Mouse (Mus musculus): ENCODE results near the gene Cfap99.

Gene Cfap99

GRCm38 (mm10) chr5:34288154-34288716 is at the start of gene Cfap99, which contains the start of gene Zfyve28:
Gene Cfap99 (plus strand): TSS chr5:34288600.
Gene Zfyve28 (minus strand): TSS chr5:34288449.
- peak; percentile 97 for DNase-seq

GRCm38 (mm10) chr5:34242224-34242963 is 46.0 kb upstream of the Cfap99 start:
- no peak for DNase-seq

DNA sequence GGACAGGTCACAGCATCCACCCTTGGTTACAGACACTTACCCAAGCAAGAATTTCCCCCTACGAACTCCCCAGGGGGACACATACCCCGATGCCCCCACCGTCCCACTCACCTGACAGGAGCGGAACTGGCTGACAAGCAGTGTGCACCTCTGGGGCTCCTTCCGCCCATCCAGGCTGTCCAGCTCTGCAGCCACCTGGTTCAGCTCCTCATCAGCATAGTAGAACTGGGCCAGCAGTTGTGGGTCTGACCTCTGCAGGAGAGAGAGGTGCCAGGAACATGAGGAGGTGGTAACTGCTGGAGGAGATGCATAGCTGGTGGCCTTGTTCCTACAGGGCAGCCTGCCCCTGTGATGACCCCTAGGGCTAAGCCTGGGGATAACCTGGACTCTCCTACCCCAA is 45.3 kb upstream of the Cfap99 start:
- no peak for DNase-seq

GRCm38 (mm10) chr5:34246443-34246842 is 42.0 kb upstream of the Cfap99 start:
- no peak for DNase-seq

DNA sequence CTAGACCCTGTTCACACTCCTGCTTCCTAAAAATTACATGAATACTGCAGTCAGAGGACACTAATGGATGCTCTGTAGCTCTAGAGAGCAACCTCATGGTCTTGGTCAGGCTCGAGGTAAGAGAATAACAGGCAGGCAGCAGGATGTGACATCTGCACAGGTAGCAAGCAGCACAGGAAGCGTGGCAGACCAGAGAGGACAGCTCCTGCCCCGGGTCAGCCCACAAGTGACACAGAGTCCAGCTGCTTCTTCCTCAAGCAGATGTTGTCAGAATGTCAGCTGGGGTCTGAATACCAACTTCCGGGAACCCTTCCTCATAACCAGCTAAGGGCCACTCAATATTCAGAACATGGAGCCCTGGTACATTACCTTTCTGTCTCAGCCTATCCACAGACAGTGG is 39.3 kb upstream of the Cfap99 start:
- DNase-seq = no peak

GRCm38 (mm10) chr5:34250090-34250489 is 38.3 kb upstream of the Cfap99 start:
- DNase-seq = no peak

GRCm38 (mm10) chr5:34251794-34252193 is 36.6 kb upstream of the Cfap99 start:
- no peak for DNase-seq

GRCm38 (mm10) chr5:34252307-34252966 is 36.0 kb upstream of the Cfap99 start:
- DNase-seq = peak; percentile 23

- DNase-seq = no peak
Observed at GRCm38 (mm10) chr5:34252967-34253519, 35.4 kb upstream of the Cfap99 start.

DNA sequence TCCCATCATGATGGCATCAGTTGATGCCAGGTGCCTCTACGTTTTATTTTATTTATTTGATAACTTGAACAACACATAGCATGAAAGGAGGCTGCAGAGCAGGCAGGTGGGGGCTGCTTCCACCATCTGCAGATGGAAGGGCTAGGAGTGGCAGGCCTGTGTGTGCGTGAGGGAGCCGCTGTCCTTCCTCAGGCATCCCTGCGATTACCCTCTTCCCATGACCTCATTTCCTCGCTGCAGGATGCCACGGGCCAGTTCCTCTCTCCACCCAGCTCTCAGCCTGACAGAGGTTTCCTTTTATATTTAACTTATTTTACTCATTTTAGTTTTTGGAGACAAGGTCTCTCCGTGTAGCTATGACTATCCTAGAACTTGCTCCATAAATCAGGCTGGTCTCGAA is 34.1 kb upstream of the Cfap99 start:
- no peak for DNase-seq

DNA sequence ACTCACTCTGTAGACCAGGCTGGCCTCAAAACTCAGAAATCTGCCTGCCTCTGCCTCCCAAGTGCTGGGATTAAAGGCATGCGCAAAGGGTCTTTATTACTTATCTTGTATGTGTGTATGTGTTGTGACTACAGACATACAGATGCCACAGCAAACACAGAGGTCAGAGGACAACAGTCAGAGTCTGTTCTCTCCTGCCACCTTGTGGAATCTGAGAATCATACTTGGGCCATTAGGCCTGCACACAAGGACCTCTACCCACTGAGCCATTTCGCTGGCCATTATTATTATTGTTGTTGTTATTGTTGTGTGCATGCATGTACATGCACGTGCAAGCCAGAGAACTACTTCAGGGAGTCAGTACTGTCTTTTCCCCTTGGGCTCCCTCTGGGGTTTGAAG is 33.2 kb upstream of the Cfap99 start:
- no peak for DNase-seq

DNA sequence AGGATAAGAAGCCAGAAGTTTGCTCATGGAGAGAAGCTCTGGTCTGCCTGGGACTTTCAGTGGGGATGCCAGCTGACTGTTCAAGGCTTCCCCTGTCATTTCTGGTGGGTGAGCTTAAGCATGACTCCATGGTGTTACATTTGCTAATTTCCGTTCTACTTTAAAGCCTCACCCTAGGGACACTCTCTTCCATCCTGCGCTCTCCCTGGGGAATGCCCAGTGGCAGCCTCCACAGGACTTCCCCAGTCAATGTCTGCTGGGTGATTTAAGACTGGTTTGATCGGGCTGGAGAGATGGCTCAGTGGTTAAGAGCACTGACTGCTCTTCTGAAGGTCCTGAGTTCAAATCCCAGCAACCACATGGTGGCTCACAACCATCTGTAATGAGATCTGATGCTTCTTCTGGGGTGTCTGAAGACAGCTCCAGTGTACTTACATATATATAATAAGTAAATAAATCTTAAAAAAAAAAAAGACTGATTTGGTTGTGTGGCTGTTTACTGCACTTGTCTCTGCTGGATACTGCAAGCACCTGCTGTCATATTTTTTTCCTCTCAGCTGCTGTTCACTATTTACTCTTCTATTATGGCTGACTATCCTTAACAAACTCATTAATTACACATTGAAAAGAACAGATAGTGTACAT is 29.1 kb upstream of the Cfap99 start:
- no peak for DNase-seq

DNA sequence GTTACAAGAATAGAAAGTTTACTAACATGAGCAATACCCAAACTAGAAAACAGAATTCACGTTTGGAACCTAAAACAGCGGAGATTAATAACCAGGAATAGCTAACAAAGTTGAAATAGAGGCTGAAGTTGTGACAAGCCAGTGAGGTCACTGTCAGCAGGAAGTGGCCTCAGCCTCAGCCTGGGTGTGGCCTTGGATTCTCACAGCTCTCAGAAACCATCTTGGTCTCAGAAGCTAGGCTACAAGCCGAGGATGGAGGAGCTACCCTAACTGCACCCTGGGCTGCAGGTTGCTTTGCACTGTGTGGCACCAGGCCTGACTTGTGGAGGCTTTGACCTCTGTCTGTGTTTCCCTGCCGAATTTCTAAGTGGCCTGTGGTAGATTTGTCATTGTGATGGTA is 22.3 kb upstream of the Cfap99 start:
- no peak for DNase-seq

GRCm38 (mm10) chr5:34269197-34269920 is 19.0 kb upstream of the Cfap99 start:
- DNase-seq = peak; percentile 92

GRCm38 (mm10) chr5:34269921-34270465 is 18.4 kb upstream of the Cfap99 start:
- peak; percentile 73 for DNase-seq

DNA sequence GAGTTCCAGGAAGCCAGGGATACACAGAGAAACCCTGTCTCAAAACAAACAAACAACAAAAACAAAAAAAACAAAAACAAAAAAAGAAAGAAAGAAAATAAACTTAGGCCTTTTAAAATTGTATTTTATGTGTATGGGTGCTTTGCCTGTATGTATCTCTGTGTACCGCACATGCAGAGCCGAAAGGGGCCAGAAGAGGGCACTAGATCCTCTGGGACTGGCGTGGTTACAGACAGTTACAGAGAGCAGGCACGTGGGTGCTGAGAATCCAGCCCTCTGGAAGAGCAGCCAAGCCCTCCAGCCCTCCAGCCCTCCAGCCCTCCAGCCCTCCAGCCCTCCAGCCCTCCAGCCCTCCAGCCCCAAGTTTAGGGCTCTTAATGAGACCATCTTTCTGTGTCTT is 16.7 kb upstream of the Cfap99 start:
- no peak for DNase-seq

DNA sequence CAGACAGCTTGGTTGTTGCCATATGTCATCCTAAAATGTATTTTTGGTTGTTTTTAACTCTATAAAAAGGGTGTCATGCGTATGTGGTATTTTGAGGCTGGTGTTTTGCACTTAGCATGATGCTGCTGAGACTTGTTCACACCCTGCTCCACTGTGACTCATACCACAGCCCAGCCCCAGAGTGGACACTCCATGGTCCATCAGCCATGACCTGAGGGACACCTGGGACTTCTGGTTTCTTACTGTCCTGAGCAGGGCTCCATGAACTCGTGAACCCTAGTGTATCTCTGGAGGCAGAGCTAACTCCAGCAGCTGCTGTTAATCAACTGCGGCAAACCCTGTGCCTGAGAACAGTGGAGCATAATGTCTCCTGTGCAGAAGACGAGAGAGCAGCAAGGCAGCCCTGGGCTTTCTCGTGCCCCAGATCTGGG is 15.1 kb upstream of the Cfap99 start:
- DNase-seq = no peak

- peak; percentile 80 for DNase-seq
Observed at GRCm38 (mm10) chr5:34274268-34274667, 14.1 kb upstream of the Cfap99 start.

GRCm38 (mm10) chr5:34274676-34275293 is 13.6 kb upstream of the Cfap99 start:
- no peak for DNase-seq

GRCm38 (mm10) chr5:34276191-34276590 is 12.2 kb upstream of the Cfap99 start:
- DNase-seq = no peak

DNA sequence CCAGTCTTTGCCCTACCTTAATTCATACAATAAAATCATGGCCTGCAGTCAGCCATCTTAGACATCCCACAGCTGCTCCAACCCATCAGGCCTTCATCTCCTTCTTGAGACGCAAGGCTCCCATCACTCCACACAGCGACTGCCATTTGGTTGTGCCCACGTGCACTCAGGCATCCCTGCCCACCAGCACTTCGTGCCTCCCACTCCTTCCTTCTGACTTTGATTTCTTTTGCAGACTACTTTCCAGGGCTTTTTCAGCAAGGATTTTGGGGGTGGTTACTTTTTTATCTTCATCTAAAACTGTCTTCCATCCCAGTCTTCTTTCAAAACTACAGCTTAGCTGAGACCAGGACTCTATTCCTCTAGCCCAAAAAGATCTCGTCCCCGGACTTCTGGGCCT is 11.7 kb upstream of the Cfap99 start:
- no peak for DNase-seq

DNA sequence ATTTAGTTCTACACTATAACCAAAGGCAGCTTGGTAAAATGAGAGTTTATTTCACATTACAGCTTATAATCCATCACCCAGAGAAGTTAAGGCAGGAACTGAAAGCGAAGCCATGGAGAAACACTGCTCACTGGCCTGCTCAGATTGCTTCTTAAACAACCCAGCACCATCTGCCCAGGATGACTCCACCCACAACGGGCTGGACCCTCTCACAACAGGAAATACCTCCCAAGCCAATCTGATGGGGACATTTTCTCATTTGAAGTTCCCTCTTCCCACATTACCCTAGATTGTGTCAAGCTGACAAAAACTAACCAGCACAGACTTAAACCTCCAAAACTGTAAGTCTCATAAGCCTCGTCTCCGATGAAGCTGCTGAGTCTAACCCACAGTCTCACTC is 10.3 kb upstream of the Cfap99 start:
- DNase-seq = no peak
